Mouse (Mus musculus) thymus, adult 2 months (tissue): ENCODE measurements around the gene Mdfi.

ENCODE experiments used
- CTCF ChIP-seq: fragments of 200-500 bp; IDR thresholded peaks from 2 replicates; pipeline ENCODE4 v1.5.1; 2012; ENCODE audit warnings: mild to moderate bottlenecking, control low read depth, low read length, moderate library complexity, borderline replicate concordance; ENCODE audit not compliant: control insufficient read depth, poor library complexity, insufficient read depth; ENCODE audit errors: extremely low read depth
- POLR2A ChIP-seq: fragments of 200-500 bp; IDR thresholded peaks from 2 replicates; pipeline ENCODE4 v1.6.1; 2012; ENCODE audit warnings: mild to moderate bottlenecking, low read length, control low read depth, moderate library complexity; ENCODE audit not compliant: control insufficient read depth, poor library complexity, insufficient read depth; ENCODE audit errors: extremely low read depth

DNA sequence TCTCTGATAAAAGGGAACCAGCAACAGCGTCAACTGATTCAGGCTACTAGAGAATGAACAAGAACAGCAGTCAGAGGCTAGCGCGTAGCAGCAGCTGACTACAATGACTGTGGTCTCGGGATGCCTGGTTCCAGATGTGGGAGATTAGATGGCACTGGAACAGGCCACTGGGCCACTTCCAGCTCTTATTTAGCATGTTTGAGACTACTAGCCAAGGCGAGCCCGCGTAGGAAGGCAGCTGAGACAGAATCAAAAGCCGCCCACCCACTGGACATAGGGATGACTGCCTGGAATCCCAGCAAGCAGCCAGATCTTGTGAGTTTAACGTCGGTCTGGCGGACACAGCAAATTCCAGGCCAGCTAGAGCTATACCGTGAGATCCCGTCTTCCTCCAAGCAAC, 46.8 kb upstream of the Mdfi start:
- no peak for TF ChIP-seq CTCF
- no peak for TF ChIP-seq POLR2A
